1 mouse cellular context compared by ENCODE assay signal in the genomic region with DNA sequence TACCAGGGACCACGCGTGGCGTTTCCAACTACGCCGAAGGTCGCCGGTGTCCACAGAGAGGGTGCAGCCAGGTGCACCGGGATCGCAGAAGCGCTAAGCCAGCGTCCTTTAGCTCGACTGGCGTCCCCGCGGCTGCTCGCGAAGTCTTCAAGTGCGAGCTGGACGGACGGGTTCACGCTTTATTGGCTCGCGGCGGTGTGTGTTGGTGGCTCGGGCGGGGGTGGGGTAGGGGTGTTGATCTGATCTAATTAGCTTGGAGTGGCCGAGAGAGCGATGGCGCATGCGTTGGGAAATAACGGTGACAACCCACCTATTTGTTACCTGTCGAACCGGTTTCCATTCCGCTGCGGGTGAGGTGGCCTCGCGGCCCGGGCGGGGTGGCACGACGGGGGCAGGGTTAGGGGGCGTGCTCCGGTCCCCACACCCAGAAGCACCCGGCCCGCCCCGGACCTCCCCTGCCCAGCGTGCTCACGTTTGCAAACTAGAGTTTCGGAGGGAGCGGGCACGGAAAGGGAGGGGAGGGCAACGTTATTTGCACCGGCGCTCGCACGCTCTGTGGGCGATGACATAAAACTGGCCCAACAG.
TF ChIP-seq lines count a peak whose summit lies in the region.

A gene (minus strand): TSS at position 190 of the 585 bp plus-strand sequence.

TF ChIP-seq in CH12.LX, 34 proteins besides CTCF, POLR2A, EP300 and RAD21 (continued from another document):
- TF ChIP-seq ELF1 (IDR thresholded peaks at IDR 0.05; ENCODE audit: low read depth, low read length) (no peak), KAT2A (IDR thresholded peaks at IDR 0.05; ENCODE audit: insufficient replicate concordance, low read length) (no peak), ETS1 (conservative IDR thresholded peaks at IDR 0.05; ENCODE audit: low read depth, low read length) (no peak), ZNF384 (IDR thresholded peaks at IDR 0.05; ENCODE audit: low read depth, low read length) (no peak), IRF4 (IDR thresholded peaks at IDR 0.05; ENCODE audit: low read depth, low read length) (no peak), MXI1 (IDR thresholded peaks at IDR 0.05; ENCODE audit: low read depth, low read length) (no peak), NELFE (IDR thresholded peaks at IDR 0.05; ENCODE audit: low read depth, low read length) (no peak), MAX (IDR thresholded peaks at IDR 0.05; ENCODE audit: low read length) (no peak)
